Mouse (Mus musculus): ENCODE measurements around the gene Tpra1. TPM values are rescaled to one million over a fixed set of nuclear protein-coding genes. Genes with fewer than 3 reads are reported as not detected.
A peak's percentile ranks its signal among the peaks of the same experiment; 100 is the strongest.

Gene Tpra1
- total RNA-seq, 4 experiments from 2014 or later: 122 to 168 (median 148) TPM

DNA sequence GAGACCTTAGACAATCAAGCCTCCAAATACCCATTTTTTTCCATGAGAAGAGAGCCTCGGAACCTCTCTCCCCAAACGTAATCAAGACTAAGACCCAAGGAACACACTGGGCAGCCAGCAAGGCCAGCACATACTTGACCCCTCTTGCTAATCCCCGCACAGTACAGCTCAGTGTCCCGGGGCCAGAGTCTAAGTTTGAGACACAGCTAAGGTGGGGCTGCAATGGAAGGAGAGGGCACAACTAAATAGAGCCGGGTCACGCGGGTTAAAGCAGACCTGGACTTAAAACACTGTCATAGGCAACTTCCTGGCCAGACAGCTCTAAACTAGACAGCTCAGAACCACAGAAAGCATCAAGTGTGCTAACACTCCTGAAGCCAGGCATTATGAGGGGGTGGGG lies 11.2 kb upstream of the Tpra1 start:
- DNase-seq: no peak

DNA sequence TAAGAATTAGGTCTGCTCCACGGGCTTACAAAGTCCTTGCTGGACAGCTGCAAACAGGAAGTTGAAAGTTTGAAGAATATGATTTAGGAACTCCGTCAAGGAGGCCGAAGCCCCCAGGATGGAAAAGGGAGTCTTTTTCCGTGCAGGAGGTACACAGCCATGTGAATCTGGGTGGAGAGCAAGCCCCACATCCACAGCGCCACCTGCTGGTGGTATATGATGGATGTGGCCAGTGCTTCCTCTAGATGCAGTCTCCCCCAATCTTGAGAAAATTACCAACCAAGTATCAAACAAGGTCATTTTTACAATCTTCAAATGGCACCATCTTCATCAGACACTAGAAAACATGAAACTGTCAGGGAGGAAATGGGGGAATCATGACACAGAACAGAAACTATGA lies 8.5 kb upstream of the Tpra1 start:
- no peak for DNase-seq

- no peak for DNase-seq
Measured at GRCm38 (mm10) chr6:88895943-88896342, 6.1 kb upstream of the Tpra1 start.

GRCm38 (mm10) chr6:88897246-88897645 lies 4.8 kb upstream of the Tpra1 start:
- DNase-seq: no peak

- DNase-seq: peak; percentile 94
Measured at GRCm38 (mm10) chr6:88898534-88899048, 3.5 kb upstream of the Tpra1 start, which contains the start of gene Mcm2. Mcm2 (minus strand) TSS chr6:88898780.

- DNase-seq: no peak
Measured at GRCm38 (mm10) chr6:88899086-88899485, 3.0 kb upstream of the Tpra1 start.

GRCm38 (mm10) chr6:88899628-88900027 lies 2.4 kb upstream of the Tpra1 start:
- DNase-seq: no peak

- DNase-seq: no peak
Measured at GRCm38 (mm10) chr6:88901471-88901870, 580 bp upstream of the Tpra1 start.

- no peak for DNase-seq
Measured at GRCm38 (mm10) chr6:88903708-88904107, 1.7 kb downstream of the Tpra1 start.

- peak; percentile 68 for DNase-seq
Measured at GRCm38 (mm10) chr6:88904456-88904974, 2.5 kb downstream of the Tpra1 start.

GRCm38 (mm10) chr6:88905042-88905441 lies 3.0 kb downstream of the Tpra1 start:
- no peak for DNase-seq

DNA sequence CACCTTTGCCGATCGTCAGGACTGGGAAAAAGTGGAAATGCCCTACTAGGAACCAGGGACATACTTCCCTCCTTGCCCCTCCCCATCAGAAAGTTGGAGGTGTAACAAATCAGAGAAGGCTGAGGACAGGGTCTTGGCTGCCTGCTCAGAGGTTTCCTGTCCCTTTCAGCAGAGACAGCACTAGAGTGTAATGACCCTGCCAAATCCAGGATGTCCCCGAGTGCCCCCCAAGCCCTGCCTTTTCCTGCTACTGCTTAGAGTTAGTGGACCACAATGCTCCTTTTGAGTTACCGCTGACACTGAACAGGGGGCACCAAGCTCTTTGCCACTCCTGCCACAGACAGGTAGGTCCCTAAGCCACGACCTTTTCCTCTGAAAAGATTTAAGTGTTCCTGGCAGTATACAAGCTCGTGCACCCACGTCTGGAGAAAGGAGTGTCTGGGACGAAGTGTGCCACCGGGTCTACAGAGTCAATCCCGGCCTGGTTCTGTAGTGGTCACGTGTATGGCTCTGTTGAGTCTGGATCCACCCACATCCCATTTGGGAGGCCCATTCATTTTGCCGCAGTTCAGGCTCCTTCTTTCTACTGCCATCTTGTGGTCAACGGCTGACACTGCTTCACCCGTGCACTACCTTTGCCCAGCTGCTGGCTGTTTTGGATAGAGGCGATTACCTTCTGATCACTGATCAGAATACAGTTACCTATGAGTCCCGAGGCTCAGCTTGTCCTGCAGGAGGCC lies 4.5 kb downstream of the Tpra1 start:
- peak; percentile 73 for DNase-seq

GRCm38 (mm10) chr6:88909151-88909550 lies 7.1 kb downstream of the Tpra1 start:
- no peak for DNase-seq

DNA sequence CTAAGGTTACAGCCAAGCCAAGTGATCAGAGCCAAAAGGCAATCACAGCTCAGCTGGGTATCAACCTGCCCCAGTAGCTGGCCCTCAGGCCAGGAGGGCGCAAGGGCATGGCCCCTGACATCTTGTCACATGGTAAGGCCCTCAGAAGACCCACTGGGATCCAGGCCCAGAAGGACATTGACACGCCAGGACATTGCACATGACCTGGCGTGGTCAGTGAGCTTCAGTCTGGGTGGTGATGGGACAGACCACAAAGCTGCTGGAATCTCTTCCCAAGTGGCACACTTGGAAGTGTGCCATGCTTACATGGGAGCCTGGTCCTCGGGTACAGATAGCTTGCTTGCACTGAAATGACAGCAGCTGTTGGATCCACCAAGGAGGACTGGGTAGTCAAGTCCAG lies 11.0 kb downstream of the Tpra1 start:
- no peak for DNase-seq

DNA sequence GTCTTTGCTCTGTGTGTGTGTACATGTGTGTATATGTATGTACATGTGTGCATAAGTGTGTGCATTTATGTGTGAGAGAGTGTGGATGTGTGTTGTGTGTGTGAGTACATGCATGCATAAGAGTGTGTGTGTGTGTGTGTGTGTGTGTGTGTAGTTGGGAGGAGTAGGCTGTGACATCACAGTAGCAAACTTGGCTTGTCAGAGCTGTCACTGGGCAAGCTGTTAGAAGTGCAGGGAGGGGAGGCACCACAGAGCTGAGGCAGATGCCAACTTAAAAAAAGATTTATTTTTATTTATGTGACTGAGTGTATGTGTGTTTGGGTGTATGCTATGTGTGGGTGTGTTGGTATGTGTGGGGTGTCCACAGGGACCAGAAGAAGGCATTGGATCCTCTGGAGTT lies 11.4 kb downstream of the Tpra1 start:
- no peak for DNase-seq

GRCm38 (mm10) chr6:88914799-88915198 lies 12.7 kb downstream of the Tpra1 start:
- no peak for DNase-seq

- DNase-seq: no peak
Measured at GRCm38 (mm10) chr6:88915510-88915909, 13.5 kb downstream of the Tpra1 start.

DNA sequence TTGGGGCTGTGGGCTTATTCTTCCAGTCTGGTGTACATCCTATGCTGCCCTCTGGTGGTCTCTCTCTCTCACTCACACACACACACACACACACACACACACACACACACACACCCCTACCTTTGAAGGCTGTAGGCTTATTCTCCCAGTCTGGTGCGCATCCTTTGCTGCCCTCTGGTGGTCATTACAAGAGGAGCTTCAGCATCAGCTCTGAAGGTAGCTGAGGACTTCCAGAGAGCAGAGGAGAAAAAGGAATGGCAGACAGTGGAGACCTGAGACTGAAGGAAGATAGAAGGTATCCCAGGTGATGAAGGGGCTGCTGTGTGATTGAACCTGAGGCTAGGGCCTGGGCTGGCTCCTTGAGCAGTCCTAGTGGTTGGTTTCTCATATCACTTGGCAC lies 14.1 kb downstream of the Tpra1 start:
- no peak for DNase-seq

- DNase-seq: no peak
Measured at GRCm38 (mm10) chr6:88918802-88919201, 16.8 kb downstream of the Tpra1 start.

GRCm38 (mm10) chr6:88924502-88925275 lies 22.6 kb downstream of the Tpra1 start:
- DNase-seq: peak; percentile 74

GRCm38 (mm10) chr6:88925640-88926205 lies 23.7 kb downstream of the Tpra1 start:
- DNase-seq: no peak

- peak; percentile 81 for DNase-seq
Measured at GRCm38 (mm10) chr6:88926870-88927269, 24.8 kb downstream of the Tpra1 start.

- DNase-seq: peak; percentile 71
Measured at GRCm38 (mm10) chr6:88927595-88927994, 25.5 kb downstream of the Tpra1 start.

Data from adrenal gland, adult 8-10 months (tissue).